Mouse (Mus musculus) layer of hippocampus, adult 8-10 months (tissue): ENCODE data around the gene Il15. TPM values are rescaled to one million over a fixed set of nuclear protein-coding genes. Genes with fewer than 3 reads are reported as not detected.
A peak's percentile ranks its signal among the peaks of the same experiment; 100 is the strongest.

ENCODE experiments used
- DNase-seq, 2 experiments: peaks; one replicate each; pipeline ENCODE4 v3.0.0; 2022; ENCODE audit warnings: low spot score in 2 of 2
- total RNA-seq, 4 experiments: library from RNA; stranded (reverse); gene quantifications; 2 replicates each; pipeline ENCODE4 v1.2.4; 2022

Gene Il15
- total RNA-seq: 1 to 10 TPM; 2.0 to 3.8 (median 2.6) TPM

DNA sequence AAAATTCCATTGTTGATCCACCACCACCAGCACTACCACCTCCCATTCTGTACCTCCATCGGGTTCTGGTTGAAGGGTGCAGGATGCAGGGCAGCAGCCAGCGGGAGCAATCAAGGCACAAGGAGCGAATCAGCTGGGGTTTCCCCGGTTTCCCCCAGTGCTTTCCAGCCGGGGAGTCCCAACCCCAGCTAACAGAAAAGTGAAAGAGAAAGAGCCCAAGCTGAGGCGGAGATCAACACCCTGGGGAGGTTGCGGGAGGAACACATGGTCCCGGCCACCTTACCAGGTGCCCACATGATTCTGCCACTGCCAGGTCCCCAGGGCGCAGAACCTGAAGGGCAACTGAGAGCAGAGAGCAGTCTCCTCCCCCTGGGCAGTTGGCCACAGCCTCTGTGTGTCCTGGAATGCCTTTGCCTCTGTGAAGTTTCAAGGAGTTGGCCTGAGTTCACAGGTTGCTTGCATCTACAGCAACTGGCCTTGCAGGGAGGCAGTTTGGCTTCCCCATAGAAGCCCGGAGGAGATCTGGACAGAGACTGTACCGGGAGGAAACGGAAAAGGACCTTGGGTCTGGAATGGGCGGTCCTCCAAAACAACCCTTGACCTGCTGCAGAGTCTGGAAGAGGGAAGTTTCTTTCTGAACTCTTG, at the start of gene Il15:
Gene Il15, minus strand, starts transcription at position 537 of the 645 bp plus-strand sequence.
- peak in 1 of 2 experiments; percentile 4 for DNase-seq

DNA sequence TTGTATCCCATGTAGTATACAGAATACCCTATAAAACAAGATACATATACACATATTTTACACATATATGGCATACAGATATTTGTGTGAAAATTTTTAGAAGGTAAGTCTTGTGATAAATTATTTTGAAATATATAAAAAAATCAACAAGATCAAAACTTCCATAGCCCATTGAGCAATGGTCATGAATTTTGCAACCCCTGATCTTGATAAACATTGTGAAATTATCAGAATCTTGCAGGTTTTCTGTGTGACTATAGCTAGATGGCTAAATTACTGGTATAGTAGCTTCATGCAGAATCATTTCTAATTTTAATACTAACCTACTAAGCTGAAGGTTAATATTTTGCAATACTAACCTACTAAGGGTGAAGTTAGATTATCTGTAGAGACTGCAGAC, 41.9 kb upstream of the Il15 start:
- no peak for DNase-seq

DNA sequence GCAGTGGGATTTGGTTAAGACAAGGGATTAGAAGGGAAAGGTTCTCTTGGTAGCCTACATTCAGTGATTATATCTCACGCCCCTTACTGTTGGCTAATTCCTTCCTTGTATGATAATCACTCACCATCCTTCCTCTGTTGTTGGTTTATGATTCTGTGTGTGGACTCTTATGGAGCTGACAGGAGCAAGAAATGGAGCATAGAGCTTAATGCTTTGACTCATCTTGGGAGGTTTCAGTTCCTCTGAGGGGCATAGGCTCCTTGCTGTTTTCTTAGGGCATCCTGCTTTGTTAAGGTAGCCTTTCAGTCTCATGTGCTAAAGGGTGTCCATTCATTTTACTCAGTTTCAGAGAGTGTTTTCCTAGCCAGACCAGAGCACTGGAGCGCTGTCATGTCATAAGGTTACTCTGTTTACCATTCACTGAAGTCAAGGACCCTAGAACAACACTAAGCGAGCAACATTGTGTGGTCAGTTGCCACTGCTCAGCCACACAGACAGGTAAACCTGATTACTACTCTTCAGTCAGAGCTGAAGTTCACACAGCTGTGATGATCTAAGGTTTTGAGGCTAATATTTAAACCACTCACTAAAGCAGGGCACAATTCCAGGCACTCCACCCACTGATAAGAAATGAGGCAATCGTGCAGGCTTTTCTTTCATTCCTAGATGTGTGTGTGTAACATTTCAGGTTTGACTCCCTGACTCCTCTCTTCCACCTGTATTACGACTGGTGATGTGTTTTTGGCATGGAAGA, 13.7 kb upstream of the Il15 start:
- no peak for DNase-seq

DNA sequence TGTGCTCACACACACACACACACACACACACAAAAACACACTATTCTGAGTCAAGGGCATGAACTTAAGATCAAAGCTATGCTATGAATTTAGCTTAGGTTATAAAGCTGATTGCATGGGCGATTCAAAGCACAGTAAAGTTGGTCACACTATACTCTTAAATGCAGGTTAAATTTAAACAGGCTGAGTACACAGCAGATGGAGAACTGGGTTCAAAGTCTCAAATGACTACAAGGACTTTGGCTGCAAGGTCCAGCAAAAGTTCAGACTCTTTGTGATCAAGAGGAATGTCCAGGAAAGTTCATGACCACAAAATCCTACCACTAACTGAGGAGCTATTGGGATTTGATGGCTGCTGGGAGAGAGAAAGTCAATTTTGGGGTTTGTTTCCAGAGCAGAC, 12.5 kb upstream of the Il15 start:
- DNase-seq: no peak

DNA sequence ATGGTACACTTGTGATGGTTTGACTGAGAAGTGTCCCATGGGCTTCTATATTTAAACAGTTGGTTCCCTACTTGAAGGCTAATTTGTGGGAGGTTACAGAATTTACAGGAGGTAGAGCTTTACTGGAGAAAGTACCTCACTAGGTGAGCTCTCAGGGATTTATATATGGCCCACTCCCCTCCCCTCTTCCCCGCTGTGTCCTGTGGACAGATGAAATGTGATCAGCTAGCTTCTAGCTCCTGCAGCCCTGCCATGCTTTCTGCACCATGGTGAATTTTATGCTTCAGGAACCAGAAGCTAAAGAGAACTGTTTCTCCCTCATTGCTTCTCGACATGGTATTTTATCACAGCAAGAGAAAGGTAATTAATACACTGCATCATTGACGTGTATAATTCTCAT, 7.1 kb upstream of the Il15 start:
- DNase-seq: no peak

GRCm38 (mm10) chr8:82407060-82407459, 4.0 kb upstream of the Il15 start:
- no peak for DNase-seq

DNA sequence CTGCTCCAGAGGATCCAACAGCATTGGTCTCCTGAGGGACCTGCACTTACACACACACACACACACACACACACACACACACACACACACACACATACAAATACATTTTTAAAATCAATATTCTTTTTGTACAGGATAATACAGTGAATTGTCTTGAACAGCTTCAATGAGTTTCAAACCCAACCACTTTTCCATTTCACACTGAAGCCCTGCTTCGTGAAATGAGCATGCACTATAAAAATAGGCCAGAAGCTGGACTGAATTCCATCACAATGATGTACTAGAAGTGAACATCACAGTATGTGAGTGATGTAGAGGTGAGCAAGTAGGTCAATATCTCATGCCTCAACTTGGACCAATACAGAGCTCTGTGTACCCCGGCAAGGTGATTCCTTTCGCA, 1.0 kb upstream of the Il15 start:
- DNase-seq: no peak

- DNase-seq: no peak
Observed at GRCm38 (mm10) chr8:82402261-82402685, 749 bp downstream of the Il15 start.

DNA sequence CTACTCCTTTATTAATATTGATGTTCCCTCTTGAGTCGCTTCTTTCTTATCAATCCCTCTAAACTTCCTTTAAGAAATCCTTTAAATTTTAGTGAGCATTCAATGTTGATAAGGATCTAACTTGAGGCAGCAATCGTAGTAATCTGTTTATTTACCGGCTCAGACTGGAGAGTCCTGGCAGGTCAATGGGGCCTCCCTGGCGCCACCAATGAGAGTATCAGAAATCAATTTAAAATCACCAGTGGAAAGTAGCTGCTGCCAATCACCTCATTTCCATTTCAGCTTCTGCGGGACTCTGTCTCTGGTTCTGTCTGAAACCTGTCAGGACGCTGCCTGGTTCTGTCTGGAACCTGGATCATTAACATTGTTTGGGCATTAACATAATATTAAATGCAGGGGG, 1.5 kb downstream of the Il15 start:
- no peak for DNase-seq

- DNase-seq: no peak
Observed at GRCm38 (mm10) chr8:82401059-82401458, 2.0 kb downstream of the Il15 start.

- DNase-seq: no peak
Observed at GRCm38 (mm10) chr8:82400376-82400775, 2.6 kb downstream of the Il15 start.

DNA sequence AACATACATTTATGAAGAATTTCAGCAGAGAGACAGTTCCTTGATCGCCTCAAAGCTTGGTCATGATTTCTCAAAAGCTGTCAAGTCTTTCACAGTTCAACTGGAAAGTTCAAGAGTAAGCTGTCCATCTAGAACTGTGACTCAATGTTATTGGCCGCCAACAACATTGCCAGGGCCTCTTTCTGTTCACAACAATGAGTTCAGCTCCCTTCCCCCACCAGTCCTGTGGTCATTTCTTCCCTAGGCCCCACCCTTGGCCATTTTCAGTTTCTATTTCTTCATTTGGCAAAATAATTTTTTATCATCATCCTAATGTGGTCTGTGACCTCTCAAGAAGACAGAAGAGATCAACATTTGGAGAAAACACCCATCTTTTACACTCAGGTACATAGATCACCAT, 4.5 kb downstream of the Il15 start:
- no peak for DNase-seq

GRCm38 (mm10) chr8:82391258-82391657, 11.8 kb downstream of the Il15 start:
- no peak for DNase-seq

- DNase-seq: no peak
Observed at GRCm38 (mm10) chr8:82388356-82388902, 14.6 kb downstream of the Il15 start.

GRCm38 (mm10) chr8:82387614-82388013, 15.4 kb downstream of the Il15 start:
- no peak for DNase-seq

DNA sequence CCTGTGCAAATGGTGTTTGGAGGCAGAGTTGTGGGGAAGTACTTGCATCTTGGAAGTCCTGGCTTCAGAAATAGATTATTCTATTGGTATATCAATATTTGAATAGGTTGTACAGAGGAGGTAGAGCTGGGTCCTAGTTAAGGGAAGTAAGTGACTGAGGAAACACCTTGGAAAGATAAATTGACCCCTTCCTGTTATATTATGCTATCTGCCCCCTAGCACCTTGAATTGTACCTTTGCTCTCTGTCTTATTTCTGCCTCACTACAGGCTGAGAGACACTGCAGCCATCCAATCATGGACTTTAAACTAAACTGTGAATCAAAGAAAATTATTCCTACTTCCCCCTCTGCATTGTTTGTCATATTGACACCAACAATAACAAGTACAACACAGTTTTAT, 17.2 kb downstream of the Il15 start:
- no peak for DNase-seq

- no peak for DNase-seq
Observed at GRCm38 (mm10) chr8:82384458-82385234, 18.4 kb downstream of the Il15 start.

DNA sequence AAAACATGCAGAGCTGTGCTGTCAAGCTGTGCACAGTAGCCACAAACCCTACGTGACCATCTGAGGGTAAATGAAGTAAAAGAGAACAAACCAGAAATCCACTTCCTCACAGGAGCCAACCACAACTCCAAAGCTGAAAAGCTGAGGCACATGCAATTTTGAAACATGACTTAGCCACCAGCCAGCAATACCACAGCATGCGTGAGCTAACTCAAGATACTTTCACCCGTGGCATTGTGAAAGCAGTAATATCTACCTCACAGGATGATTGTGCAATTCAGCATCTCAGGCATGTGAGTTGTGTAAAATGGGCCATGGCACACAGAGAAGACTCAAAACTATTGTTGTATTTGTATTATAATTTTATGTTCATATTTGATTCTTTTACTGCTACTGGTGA, 19.7 kb downstream of the Il15 start:
- no peak for DNase-seq

- DNase-seq: no peak
Observed at GRCm38 (mm10) chr8:82382316-82382715, 20.7 kb downstream of the Il15 start.

GRCm38 (mm10) chr8:82374470-82374869, 28.6 kb downstream of the Il15 start:
- no peak for DNase-seq

DNA sequence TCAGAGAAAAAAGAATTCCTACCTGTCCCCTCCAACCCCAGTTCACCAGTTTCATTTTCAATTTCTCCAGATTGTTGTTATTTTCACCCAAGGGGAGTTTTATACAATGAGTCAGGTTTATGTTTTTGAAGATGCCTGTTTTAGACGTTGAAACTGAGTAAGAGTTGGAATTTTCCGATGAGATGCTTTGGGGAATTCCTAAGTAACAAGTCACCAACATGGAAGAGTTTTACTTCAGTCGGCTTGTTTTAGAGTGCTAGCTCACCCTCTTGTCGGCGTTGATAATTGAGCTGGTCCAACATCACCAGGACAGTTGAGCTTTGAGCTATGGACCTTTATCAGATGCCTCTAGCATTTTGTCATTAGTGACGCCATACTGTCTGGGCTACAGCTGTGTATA, 30.2 kb downstream of the Il15 start:
- no peak for DNase-seq

DNA sequence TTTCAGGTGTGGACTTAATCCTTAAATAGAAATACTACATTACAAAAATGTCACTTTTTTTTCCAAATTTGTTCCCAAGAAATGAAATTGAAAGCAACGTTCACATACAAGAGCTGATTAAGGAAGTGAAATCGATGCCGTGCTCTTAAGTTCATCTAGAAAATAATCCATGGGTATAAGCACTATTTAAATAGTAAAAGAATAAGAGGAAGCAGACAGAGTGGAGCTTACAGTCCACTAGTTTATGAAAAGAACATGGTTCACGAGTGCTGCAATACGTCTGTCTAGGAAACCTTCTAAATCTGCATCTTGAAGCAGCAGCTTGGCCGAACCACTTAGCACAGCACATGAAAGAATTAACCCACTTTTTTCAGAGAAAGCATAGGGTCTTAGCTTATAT, 32.4 kb downstream of the Il15 start:
- DNase-seq: no peak
